ENCODE assay signal across 8 mouse cellular contexts in genomic region chr13:83724995-83725394, GRCm38 (mm10).
DNase-seq lines count a peak whose midpoint lies in the region; ATAC-seq and TF ChIP-seq lines count a peak whose summit lies in the region.

No protein-coding gene starts in this region.

- in situ Hi-C loops in ES-E14 (cut with MboI; ENCODE audit: low sequenced_read_pairs in 2 of 2, unreplicated experiment in 2 of 2), result loop anchor here in 1 of 2 experiments (25.0 kb wide), 1 partner anchor 1037 kb away; no protein-coding TSS in a partner anchor

- H3K9ac ChIP-seq in ES-E14 (ENCODE audit: insufficient read depth, low read depth, low read length, poor library complexity, severe bottlenecking), result no peak overlapping the region

- WGBS in heart, embryonic 10.5 days, result 1% methylated on average over 11 of the region's 11 CpGs

- H3K9me3 ChIP-seq in heart, embryonic 10.5 days, result no peaks in the 10 kb centered on the region
- no peaks in the 10 kb centered on the region for H3K9me3 ChIP-seq in ES-E14 (ENCODE audit: control insufficient read depth, insufficient read depth, low read depth, low read length)

- intact Hi-C loops in left cerebral cortex, postnatal 25 days (cut with DNase I), result loop anchor here (5.0 to 10.0 kb wide), 2 partner anchors 198 to 1180 kb away; no protein-coding TSS in a partner anchor

- DNase-seq in heart, embryonic 10.5 days (ENCODE audit: low spot score), result peak; percentile 76
- DNase-seq in heart, adult 9 months (ENCODE audit: low spot score in 2 of 2), result no peak
- DNase-seq in ES-E14 (ENCODE audit: low read depth, low spot score), result no peak
- DNase-seq in cerebellum, postnatal 10 days, result peak; percentile 96 to 97
- peak; percentile 84 to 87 for DNase-seq in left cerebral cortex, postnatal 25 days (ENCODE audit: low spot score in 2 of 2)
- DNase-seq in natural killer cell, adult 2 months (ENCODE audit: low spot score in 2 of 2), result peak; percentile 38 to 45
- peak; percentile 50 to 52 for DNase-seq in thymus, postnatal 36 days

- no peak overlapping the region for H3K27ac ChIP-seq in heart, embryonic 10.5 days
- H3K27ac ChIP-seq in ES-E14 (ENCODE audit: insufficient read depth, low read depth, low read length, poor library complexity, severe bottlenecking), result no peak overlapping the region

- H3K4me3 ChIP-seq in heart, embryonic 10.5 days, result no peak overlapping the region
- H3K4me3 ChIP-seq in ES-E14 (ENCODE audit: insufficient read depth in 1 of 2, low read depth in 1 of 2, low read length in 2 of 2, poor library complexity in 1 of 2, severe bottlenecking in 1 of 2), result no peak overlapping the region

- peak; percentile 58 to 62; a peak in 3 of 4 replicates for ATAC-seq in hematopoietic stem cell, adult 5-6 weeks (replicated peaks in 1 of 2; ENCODE audit: insufficient read depth in 1 of 2, low FRiP score in 2 of 2, low TSS enrichment in 1 of 2, low read depth in 1 of 2, poor library complexity in 2 of 2, severe bottlenecking in 2 of 2)

- H3K27me3 ChIP-seq in heart, embryonic 10.5 days (ENCODE audit: insufficient read depth, poor library complexity, severe bottlenecking), result peaks cover 95% of the 10 kb centered on the region

- peaks cover 11% of the 10 kb centered on the region for H3K4me1 ChIP-seq in heart, embryonic 10.5 days
- no peaks in the 10 kb centered on the region; a peak in 2 of 4 replicates for H3K4me1 ChIP-seq in ES-E14 (ENCODE audit: control insufficient read depth in 2 of 2, insufficient read depth in 2 of 2, low read length in 2 of 2, poor library complexity in 1 of 2)

- H3K36me3 ChIP-seq in heart, embryonic 10.5 days, result no peaks in the 10 kb centered on the region
- H3K36me3 ChIP-seq in ES-E14 (ENCODE audit: control insufficient read depth, insufficient read depth, low read length, poor library complexity, severe bottlenecking), result no peaks in the 10 kb centered on the region

TF ChIP-seq in ES-E14, 5 proteins besides CTCF, POLR2A, EP300 and RAD21:
- TF ChIP-seq ZC3H11A (IDR thresholded peaks at IDR 0.05; ENCODE audit: borderline replicate concordance, low read depth, low read length) (peak; percentile 52; the same call in 1 of the 2 replicates), ZNF384 (IDR thresholded peaks at IDR 0.05; ENCODE audit: low read depth, low read length) (no peak), HCFC1 (IDR thresholded peaks at IDR 0.05; ENCODE audit: borderline replicate concordance, insufficient read depth, low read length) (no peak)
TF ChIP-seq in ES-E14: peak in this region for 1.

Comparison
In these comparisons a context has a peak if more than half of its experiments do, and no peak if none do; other contexts are left out.
1. DNase-seq: peak in heart, embryonic 10.5 days (single experiment), cerebellum, postnatal 10 days (2 of 2), left cerebral cortex, postnatal 25 days (2 of 2), natural killer cell, adult 2 months (2 of 2) and thymus, postnatal 36 days (2 of 2); none in heart, adult 9 months (0 of 2) and ES-E14 (single experiment).